Mouse (Mus musculus) heart, postnatal 0 days (tissue): ENCODE measurements at regions not wholly inside any gene's neighbourhood (a gene's known extent, or its start where the extent isn't known, plus 50 kb on each side); places are given as distances from the start of the nearest gene placed in this dataset.

Experiments
- ATAC-seq: fragments of 200-750 bp; cut with Nextera tagmentation; 2 replicates; pipeline ENCODE4 v1.8.0; 2017; ENCODE audit warnings: low read depth, moderate number of reproducible peaks, moderate library complexity; ENCODE audit not compliant: insufficient read depth
- DNase-seq: peaks from one replicate; pipeline ENCODE4 v3.0.0-alpha.2; 2016; ENCODE audit warnings: low spot score
- H3K27ac ChIP-seq: fragments of 300-500 bp; sonication (generic); 2 replicates; pipeline ENCODE4 v1.5.1; 2014; ENCODE audit warnings: low read depth, mild to moderate bottlenecking
- H3K27me3 ChIP-seq: fragments of 300-500 bp; sonication (generic); 2 replicates; pipeline ENCODE4 v1.6.1; 2014; ENCODE audit warnings: low read length, mixed read lengths; ENCODE audit not compliant: control insufficient read depth, insufficient read depth
- H3K36me3 ChIP-seq: fragments of 300-500 bp; sonication (generic); replicated peaks from 2 replicates; pipeline ENCODE4 v1.6.1; 2014; ENCODE audit warnings: low read length, mixed read lengths; ENCODE audit not compliant: control insufficient read depth, insufficient read depth
- H3K4me1 ChIP-seq: fragments of 300-500 bp; sonication (generic); 2 replicates; pipeline ENCODE4 v1.6.1; 2014; ENCODE audit warnings: antibody characterized with exemption; ENCODE audit not compliant: control insufficient read depth, insufficient read depth
- H3K4me2 ChIP-seq: fragments of 300-500 bp; sonication (generic); 2 replicates; pipeline ENCODE4 v1.6.1; 2014; ENCODE audit warnings: low read depth, mild to moderate bottlenecking, low read length, moderate library complexity
- H3K4me3 ChIP-seq: fragments of 300-500 bp; sonication (generic); 2 replicates; pipeline ENCODE4 v1.5.1; 2014; ENCODE audit warnings: low read depth, low read length
- H3K9ac ChIP-seq: fragments of 300-500 bp; sonication (generic); replicated peaks from 2 replicates; pipeline ENCODE4 v1.6.1; 2014; ENCODE audit warnings: low read depth, low read length, mixed read lengths
- H3K9me3 ChIP-seq: fragments of 300-500 bp; sonication (generic); replicated peaks from 2 replicates; pipeline ENCODE4 v1.6.1; 2016; ENCODE audit warnings: low read length; ENCODE audit not compliant: control insufficient read depth
- CTCF ChIP-seq: IDR thresholded peaks from 2 replicates; pipeline ENCODE4 v1.5.1; 2016; ENCODE audit warnings: antibody characterized with exemption, control low read depth, low read depth
- EP300 ChIP-seq: IDR thresholded peaks from 2 replicates; pipeline ENCODE4 v1.6.1; 2016; ENCODE audit warnings: antibody characterized with exemption, low read depth
- WGBS: fragments of 180-500 bp; shearing (Covaris S2); extraction: QIAGEN DNeasy Blood & Tissue Kit; methylation state at CpG from one replicate; pipeline ENCODE4 v1.1.7; 2014; 5-methylcytosine and 5-hydroxymethylcytosine counted together

- no peak overlapping the region for H3K4me3 ChIP-seq
- no peaks in the 10 kb centered on the region for H3K27me3 ChIP-seq
- H3K4me1 ChIP-seq: no peaks in the 10 kb centered on the region
- DNase-seq: no peak
- H3K4me2 ChIP-seq: no peak overlapping the region
- no peak overlapping the region for H3K27ac ChIP-seq
- H3K36me3 ChIP-seq: no peaks in the 10 kb centered on the region
- H3K9ac ChIP-seq: no peak overlapping the region
- 72% methylated on average over 2 of the region's 2 CpGs for WGBS
- ATAC-seq: no peak
- TF ChIP-seq CTCF (no peak), EP300 (no peak)
- H3K9me3 ChIP-seq: no peaks in the 10 kb centered on the region
These were observed 268.7 kb upstream of the Tacr3 start for GRCm38 (mm10) chr3:134560144-134560543.

- Histone ChIP-seq H3K27me3 (no peaks in the 10 kb centered on the region), H3K4me3 (no peak overlapping the region), H3K4me2 (no peak overlapping the region), H3K9ac (no peak overlapping the region), H3K9me3 (0 out of 2 replicates have a peak, but pooled peaks cover 5% of the 10 kb centered on the region), H3K27ac (no peak overlapping the region), H3K4me1 (no peaks in the 10 kb centered on the region), H3K36me3 (no peaks in the 10 kb centered on the region)
- no peak for TF ChIP-seq CTCF
- TF ChIP-seq EP300: no peak
- WGBS: 80% methylated on average over 3 of the region's 3 CpGs
- ATAC-seq (no peak), DNase-seq (no peak)
These were observed 250.0 kb upstream of the Tacr3 start for GRCm38 (mm10) chr3:134578759-134579158.

- DNase-seq (no peak), ATAC-seq (no peak)
- H3K27ac ChIP-seq: no peak overlapping the region
- TF ChIP-seq EP300 (no peak), CTCF (no peak)
- no peaks in the 10 kb centered on the region for H3K4me1 ChIP-seq
- no peaks in the 10 kb centered on the region for H3K9me3 ChIP-seq
- no peaks in the 10 kb centered on the region for H3K36me3 ChIP-seq
- H3K9ac ChIP-seq: no peak overlapping the region
- WGBS: 34% methylated on average over 2 of the region's 2 CpGs
- no peak overlapping the region for H3K4me2 ChIP-seq
- no peaks in the 10 kb centered on the region for H3K27me3 ChIP-seq
- no peak overlapping the region for H3K4me3 ChIP-seq
These were observed 240.2 kb upstream of the Tacr3 start for GRCm38 (mm10) chr3:134588630-134589029.

- TF ChIP-seq CTCF: no peak
- no peak for TF ChIP-seq EP300
- WGBS: 59% methylated on average over 4 of the region's 4 CpGs
- Histone ChIP-seq H3K4me3 (no peak overlapping the region), H3K4me1 (no peaks in the 10 kb centered on the region), H3K9ac (no peak overlapping the region), H3K27me3 (no peaks in the 10 kb centered on the region), H3K4me2 (no peak overlapping the region), H3K27ac (no peak overlapping the region), H3K9me3 (no peaks in the 10 kb centered on the region), H3K36me3 (no peaks in the 10 kb centered on the region)
- ATAC-seq (no peak), DNase-seq (no peak)
These were observed 225.9 kb upstream of the Tacr3 start for GRCm38 (mm10) chr3:134602919-134603318.

- WGBS: 65% methylated on average over 6 of the region's 6 CpGs
- H3K4me2 ChIP-seq: no peak overlapping the region
- H3K4me3 ChIP-seq: no peak overlapping the region
- ATAC-seq (no peak), DNase-seq (no peak)
- H3K36me3 ChIP-seq: no peaks in the 10 kb centered on the region
- H3K9ac ChIP-seq: no peak overlapping the region
- H3K4me1 ChIP-seq: no peaks in the 10 kb centered on the region
- H3K27me3 ChIP-seq: no peaks in the 10 kb centered on the region
- no peaks in the 10 kb centered on the region for H3K9me3 ChIP-seq
- TF ChIP-seq EP300: no peak
- no peak for TF ChIP-seq CTCF
- no peak overlapping the region for H3K27ac ChIP-seq
These were observed 223.4 kb upstream of the Tacr3 start for GRCm38 (mm10) chr3:134605356-134605771.

GRCm38 (mm10) chr3:134610244-134610643 is 218.6 kb upstream of the Tacr3 start:
- TF ChIP-seq EP300 (no peak), CTCF (peak; percentile 39)
- DNase-seq (no peak), ATAC-seq (no peak)
- no peaks in the 10 kb centered on the region for H3K27me3 ChIP-seq
- no peaks in the 10 kb centered on the region for H3K4me1 ChIP-seq
- H3K4me2 ChIP-seq: no peak overlapping the region
- H3K9me3 ChIP-seq: no peaks in the 10 kb centered on the region
- no peak overlapping the region for H3K4me3 ChIP-seq
- no peak overlapping the region for H3K9ac ChIP-seq
- H3K36me3 ChIP-seq: no peaks in the 10 kb centered on the region
- WGBS: 56% methylated on average over 4 of the region's 4 CpGs
- H3K27ac ChIP-seq: no peak overlapping the region
